Mouse (Mus musculus): Measurements from ENCODE around the gene Pdilt. TPM values are rescaled to one million over a fixed set of nuclear protein-coding genes. Genes with fewer than 3 reads are reported as not detected.

The Pdilt gene
- polyA plus RNA-seq, 1 experiment from 2014 or later, result not detected

- no peak for ATAC-seq (ENCODE audit: low FRiP score)
- H3K4me1 ChIP-seq (replicated peaks; ENCODE audit: control insufficient read depth, insufficient read depth, low read length), result no peaks in the 10 kb centered on the region
- H3K36me3 ChIP-seq (ENCODE audit: control insufficient read depth, insufficient read depth, low read length), result no peaks in the 10 kb centered on the region
- H3K4me2 ChIP-seq (replicated peaks; ENCODE audit: low read depth, low read length), result no peak within 1 kb of the TSS
- no peak within 1 kb of the TSS for H3K9ac ChIP-seq (ENCODE audit: low read depth, low read length)
- no peaks in the 10 kb centered on the region for H3K27me3 ChIP-seq (ENCODE audit: control insufficient read depth, insufficient read depth, low read length)
- DNase-seq (ENCODE audit: low spot score), result no peak
- no peaks in the 10 kb centered on the region for H3K9me3 ChIP-seq (ENCODE audit: control insufficient read depth, low read length)
- no peak within 1 kb of the TSS for H3K27ac ChIP-seq (ENCODE audit: low read depth, low read length)
- no peak within 1 kb of the TSS for H3K4me3 ChIP-seq (ENCODE audit: low read depth, low read length)
Observed at GRCm38 (mm10) chr7:119479256-119479655, 44.0 kb downstream of the Pdilt start, which contains the start of gene Umod. Gene Umod (minus strand): TSS chr7:119479282.

GRCm38 (mm10) chr7:119476500-119477389 is 46.5 kb downstream of the Pdilt start:
- H3K9ac ChIP-seq (ENCODE audit: low read depth, low read length), result no peak overlapping the region
- no peak overlapping the region for H3K4me2 ChIP-seq (replicated peaks; ENCODE audit: low read depth, low read length)
- H3K4me1 ChIP-seq (replicated peaks; ENCODE audit: control insufficient read depth, insufficient read depth, low read length), result no peaks in the 10 kb centered on the region
- no peak; the same call in 1 of the 2 replicates for ATAC-seq (ENCODE audit: low FRiP score)
- 75% methylated on average over 33 of the region's 33 CpGs for WGBS
- no peaks in the 10 kb centered on the region for H3K9me3 ChIP-seq (ENCODE audit: control insufficient read depth, low read length)
- no peaks in the 10 kb centered on the region for H3K36me3 ChIP-seq (ENCODE audit: control insufficient read depth, insufficient read depth, low read length)
- no peak overlapping the region for H3K4me3 ChIP-seq (ENCODE audit: low read depth, low read length)
- no peaks in the 10 kb centered on the region for H3K27me3 ChIP-seq (ENCODE audit: control insufficient read depth, insufficient read depth, low read length)
- DNase-seq (ENCODE audit: low spot score), result no peak
- no peak overlapping the region for H3K27ac ChIP-seq (ENCODE audit: low read depth, low read length)

- Histone ChIP-seq H3K27me3 (ENCODE audit: control insufficient read depth, insufficient read depth, low read length) (no peaks in the 10 kb centered on the region), H3K27ac (ENCODE audit: low read depth, low read length) (no peak within 1 kb of the TSS), H3K9me3 (ENCODE audit: control insufficient read depth, low read length) (no peaks in the 10 kb centered on the region), H3K4me1 (replicated peaks; ENCODE audit: control insufficient read depth, insufficient read depth, low read length) (no peaks in the 10 kb centered on the region), H3K9ac (ENCODE audit: low read depth, low read length) (no peak within 1 kb of the TSS), H3K4me2 (replicated peaks; ENCODE audit: low read depth, low read length) (no peak within 1 kb of the TSS), H3K4me3 (ENCODE audit: low read depth, low read length) (no peak within 1 kb of the TSS), H3K36me3 (ENCODE audit: control insufficient read depth, insufficient read depth, low read length) (no peaks in the 10 kb centered on the region)
- DNase-seq (ENCODE audit: low spot score), result no peak
- WGBS, result 94% methylated on average over 6 of the region's 6 CpGs
- no peak for ATAC-seq (ENCODE audit: low FRiP score)
Observed at GRCm38 (mm10) chr7:119459185-119459584, 64.1 kb downstream of the Pdilt start, which contains the start of gene Gp2. Gene Gp2 (minus strand): TSS chr7:119459285.

- Histone ChIP-seq H3K4me3 (ENCODE audit: low read depth, low read length) (no peak overlapping the region), H3K9ac (ENCODE audit: low read depth, low read length) (no peak overlapping the region), H3K9me3 (ENCODE audit: control insufficient read depth, low read length) (no peaks in the 10 kb centered on the region), H3K27ac (ENCODE audit: low read depth, low read length) (no peak overlapping the region), H3K4me2 (replicated peaks; ENCODE audit: low read depth, low read length) (no peak overlapping the region), H3K4me1 (replicated peaks; ENCODE audit: control insufficient read depth, insufficient read depth, low read length) (no peaks in the 10 kb centered on the region), H3K27me3 (ENCODE audit: control insufficient read depth, insufficient read depth, low read length) (no peaks in the 10 kb centered on the region), H3K36me3 (ENCODE audit: control insufficient read depth, insufficient read depth, low read length) (no peaks in the 10 kb centered on the region)
- DNase-seq (ENCODE audit: low spot score) (no peak), ATAC-seq (ENCODE audit: low FRiP score) (no peak)
- 83% methylated on average over 7 of the region's 7 CpGs for WGBS
Observed at GRCm38 (mm10) chr7:119454192-119454591, 69.1 kb downstream of the Pdilt start.

- Histone ChIP-seq H3K27ac (ENCODE audit: low read depth, low read length) (no peak overlapping the region), H3K4me1 (replicated peaks; ENCODE audit: control insufficient read depth, insufficient read depth, low read length) (no peaks in the 10 kb centered on the region), H3K9me3 (ENCODE audit: control insufficient read depth, low read length) (no peaks in the 10 kb centered on the region), H3K36me3 (ENCODE audit: control insufficient read depth, insufficient read depth, low read length) (no peaks in the 10 kb centered on the region), H3K4me2 (replicated peaks; ENCODE audit: low read depth, low read length) (no peak overlapping the region), H3K27me3 (ENCODE audit: control insufficient read depth, insufficient read depth, low read length) (no peaks in the 10 kb centered on the region), H3K9ac (ENCODE audit: low read depth, low read length) (no peak overlapping the region), H3K4me3 (ENCODE audit: low read depth, low read length) (no peak overlapping the region)
- 75% methylated on average over 4 of the region's 4 CpGs for WGBS
- DNase-seq (ENCODE audit: low spot score) (no peak), ATAC-seq (ENCODE audit: low FRiP score) (no peak)
Observed at GRCm38 (mm10) chr7:119443849-119444248, 79.4 kb downstream of the Pdilt start.

GRCm38 (mm10) chr7:119441938-119442337 is 81.4 kb downstream of the Pdilt start:
- no peaks in the 10 kb centered on the region for H3K27me3 ChIP-seq (ENCODE audit: control insufficient read depth, insufficient read depth, low read length)
- DNase-seq (ENCODE audit: low spot score), result no peak
- H3K4me3 ChIP-seq (ENCODE audit: low read depth, low read length), result no peak overlapping the region
- H3K36me3 ChIP-seq (ENCODE audit: control insufficient read depth, insufficient read depth, low read length), result no peaks in the 10 kb centered on the region
- no peaks in the 10 kb centered on the region for H3K9me3 ChIP-seq (ENCODE audit: control insufficient read depth, low read length)
- H3K27ac ChIP-seq (ENCODE audit: low read depth, low read length), result no peak overlapping the region
- H3K9ac ChIP-seq (ENCODE audit: low read depth, low read length), result no peak overlapping the region
- no peak overlapping the region for H3K4me2 ChIP-seq (replicated peaks; ENCODE audit: low read depth, low read length)
- no peak for ATAC-seq (ENCODE audit: low FRiP score)
- no peaks in the 10 kb centered on the region for H3K4me1 ChIP-seq (replicated peaks; ENCODE audit: control insufficient read depth, insufficient read depth, low read length)
- 80% methylated on average over 1 of the region's 1 CpGs for WGBS

Other genes with a start within 250 kb of the Pdilt start
- gene Gp2, start 64.2 kb downstream of the Pdilt start, polyA plus RNA-seq (2014; fragmentation: Nextera tagmentation; extraction: Ambion mirVana), result not detected in 2 replicates
- gene Umod, start 44.2 kb downstream of the Pdilt start, polyA plus RNA-seq (2014; fragmentation: Nextera tagmentation; extraction: Ambion mirVana), result not detected in 2 replicates
- not detected in 2 replicates for gene Acsm5, start 4.0 kb downstream of the Pdilt start, polyA plus RNA-seq (2014; fragmentation: Nextera tagmentation; extraction: Ambion mirVana)
- gene Acsm2, start 30.9 kb upstream of the Pdilt start, polyA plus RNA-seq (2014; fragmentation: Nextera tagmentation; extraction: Ambion mirVana), result not detected in 2 replicates
- gene Acsm1, start 83.5 kb upstream of the Pdilt start, polyA plus RNA-seq (2014; fragmentation: Nextera tagmentation; extraction: Ambion mirVana), result not detected in 2 replicates
- not detected in 2 replicates for gene Acsm4, start 166.5 kb upstream of the Pdilt start, polyA plus RNA-seq (2014; fragmentation: Nextera tagmentation; extraction: Ambion mirVana)
- gene Thumpd1, start 197.3 kb upstream of the Pdilt start, polyA plus RNA-seq (2014; fragmentation: Nextera tagmentation; extraction: Ambion mirVana), result 89.7 and 99.0 TPM in 2 replicates
- gene Acsm3, start 237.4 kb upstream of the Pdilt start, polyA plus RNA-seq (2014; fragmentation: Nextera tagmentation; extraction: Ambion mirVana), result 0.18 and 0.57 TPM in 2 replicates

Data from hindbrain, embryonic 11.5 days (tissue).